Mouse (Mus musculus): ENCODE data around the gene Vmn1r41. TPM values are rescaled to one million over a fixed set of nuclear protein-coding genes. Genes with fewer than 3 reads are reported as not detected.

The Vmn1r41 gene
- polyA plus RNA-seq (2017; shearing (Covaris generic)): not detected

DNA sequence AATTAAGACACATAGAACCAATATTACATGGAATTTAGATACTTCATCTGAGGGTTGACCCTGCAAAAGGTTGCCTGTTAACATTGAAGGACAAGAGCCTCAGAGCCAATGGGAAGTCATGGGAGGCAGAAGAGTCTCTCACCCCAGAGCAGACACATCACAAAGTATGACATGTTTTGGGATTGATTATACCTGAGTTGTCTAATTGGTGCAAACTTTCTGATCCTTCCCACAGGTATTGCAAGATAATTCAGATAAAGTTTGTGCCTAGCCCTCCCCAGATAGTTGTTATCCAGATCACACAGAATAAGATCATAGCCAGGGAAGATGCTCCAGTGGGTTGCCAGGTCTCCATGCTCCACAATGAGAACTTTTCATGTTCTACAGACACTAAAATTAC is at the start of gene Vmn1r41:
Gene Vmn1r41, plus strand, starts transcription at position 301 of the 400 bp plus-strand sequence.

DNA sequence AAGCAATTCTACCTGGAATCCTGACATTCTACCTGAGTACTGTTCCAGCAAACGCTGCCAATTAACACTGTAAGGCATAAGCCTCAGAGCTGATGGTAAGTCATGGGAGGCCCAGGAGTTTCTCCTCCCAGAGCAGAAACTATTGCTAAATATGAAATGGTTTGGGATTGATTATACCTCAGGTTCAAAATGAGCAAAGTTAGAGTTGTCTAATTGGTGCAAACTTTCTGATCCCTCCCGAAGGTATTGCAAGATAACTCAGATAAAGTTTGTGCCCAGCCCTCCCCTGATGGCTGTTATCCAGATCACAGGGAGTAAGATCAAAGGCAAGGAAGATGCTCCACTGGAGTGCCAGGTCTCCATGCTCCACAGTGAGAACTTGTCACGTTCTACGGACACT is 33.3 kb upstream of the Vmn1r41 start, which contains the start of gene Vmn1r40:
Gene Vmn1r40, plus strand, starts transcription at position 301 of the 400 bp plus-strand sequence.

Other genes starting within 250 kb of the Vmn1r41 start
- gene Chchd6, start 145.1 kb upstream of the Vmn1r41 start, polyA plus RNA-seq (2017; shearing (Covaris generic)): 7.7 TPM
- 1.6 TPM for gene Txnrd3, start 96.8 kb upstream of the Vmn1r41 start, polyA plus RNA-seq (2017; shearing (Covaris generic))
- not detected for gene Vmn1r40, start 33.2 kb upstream of the Vmn1r41 start, polyA plus RNA-seq (2017; shearing (Covaris generic))
- not detected for gene Vmn1r42, start 135.6 kb downstream of the Vmn1r41 start, polyA plus RNA-seq (2017; shearing (Covaris generic))
- not detected for gene Vmn1r43, start 135.6 kb downstream of the Vmn1r41 start, polyA plus RNA-seq (2017; shearing (Covaris generic))
- gene Vmn1r44, start 142.9 kb downstream of the Vmn1r41 start, polyA plus RNA-seq (2017; shearing (Covaris generic)): not detected
- gene Vmn1r45, start 199.8 kb downstream of the Vmn1r41 start, polyA plus RNA-seq (2017; shearing (Covaris generic)): not detected
- gene Vmn1r46, start 228.5 kb downstream of the Vmn1r41 start, polyA plus RNA-seq (2017; shearing (Covaris generic)): not detected